Mouse (Mus musculus): ENCODE results near the gene St6galnac4.

St6galnac4 gene

DNA sequence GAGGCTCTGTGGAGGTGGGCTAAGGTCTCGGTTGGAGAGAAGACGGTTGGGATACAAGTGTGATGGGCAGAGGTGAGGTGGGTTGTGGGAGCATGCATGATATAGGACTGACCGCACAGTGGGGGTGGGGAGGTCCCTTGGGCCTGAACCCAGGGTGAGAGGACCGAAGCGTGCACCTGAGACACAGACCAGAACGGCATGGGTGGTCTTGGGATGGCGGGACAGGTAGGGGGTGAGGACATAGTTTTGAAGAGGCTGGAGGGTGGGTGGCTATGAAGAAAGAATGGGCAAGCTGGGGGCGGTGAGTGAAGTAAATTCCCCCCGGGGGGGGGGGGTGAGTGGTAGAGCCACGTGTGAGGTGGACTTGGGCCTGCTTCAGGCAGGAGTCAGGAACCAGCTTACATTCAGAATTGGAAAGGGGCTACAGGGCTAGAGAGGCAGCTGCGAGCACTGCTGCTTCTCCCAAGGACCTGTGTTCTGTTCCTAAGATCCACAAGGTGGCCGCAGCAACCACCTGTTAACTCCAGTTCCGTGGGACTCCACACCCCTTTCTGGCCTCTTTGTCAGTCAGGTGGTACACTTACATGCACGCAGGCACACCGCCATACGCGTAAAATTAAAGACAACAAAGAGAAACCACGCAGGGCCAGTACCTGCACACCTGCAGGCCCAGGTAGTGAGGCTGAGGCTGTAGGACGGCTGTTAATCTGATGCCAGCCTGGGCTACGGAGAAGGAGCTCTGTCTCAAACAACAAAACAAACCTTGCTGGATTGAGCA is 40.6 kb downstream of the St6galnac4 start:
- peak; percentile 71 for DNase-seq (ENCODE audit: low read depth, low spot score)

DNA sequence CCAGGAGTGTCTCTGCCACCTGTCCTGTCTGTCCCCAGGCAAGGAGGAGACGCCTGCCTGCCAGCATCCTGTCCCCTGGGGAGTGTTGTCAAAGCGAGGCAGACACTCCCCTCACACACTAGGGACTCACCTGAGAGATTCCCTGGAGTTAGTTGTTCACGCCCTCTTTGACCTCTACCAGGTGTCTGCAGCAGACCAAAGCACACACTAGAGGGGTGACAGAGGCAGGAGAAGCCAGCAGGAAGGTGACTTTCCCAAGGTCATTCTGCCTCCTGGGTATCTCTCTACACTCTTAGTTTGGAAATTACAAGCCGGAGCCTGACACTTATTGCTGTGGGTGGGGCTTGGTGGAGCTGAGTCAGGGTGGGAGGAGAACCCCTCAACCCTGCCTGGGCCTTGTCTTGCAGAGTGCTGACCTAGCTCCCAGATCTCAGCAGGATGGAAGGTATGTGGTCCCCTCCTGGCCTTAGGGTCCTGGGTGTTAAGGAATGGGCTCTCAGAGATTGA is 41.2 kb downstream of the St6galnac4 start:
- peak; percentile 82 for DNase-seq (ENCODE audit: low read depth, low spot score)

DNA sequence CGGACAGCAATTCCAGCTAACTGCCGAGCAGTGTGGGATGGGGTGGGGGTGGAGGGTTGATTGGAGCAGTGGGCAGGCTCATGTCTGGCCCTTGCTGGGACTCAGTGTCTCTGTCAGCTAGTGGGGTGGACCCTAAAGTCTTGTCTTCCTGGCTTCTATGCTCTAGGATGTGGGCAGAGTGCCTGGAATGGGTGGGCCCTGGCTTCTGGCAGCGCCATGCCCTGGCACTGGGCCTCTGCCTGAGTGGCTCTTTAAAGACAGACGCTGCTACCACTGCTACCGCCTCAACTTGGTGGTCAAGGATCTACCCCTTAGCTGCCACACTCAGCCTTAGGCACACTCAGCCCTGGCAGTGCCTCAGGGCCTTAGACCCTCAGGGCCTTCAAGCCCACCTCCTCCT is 41.8 kb downstream of the St6galnac4 start:
- no peak for DNase-seq (ENCODE audit: low read depth, low spot score)

GRCm38 (mm10) chr2:32629276-32629976 is 42.5 kb downstream of the St6galnac4 start:
- peak; percentile 97 for DNase-seq (ENCODE audit: low read depth, low spot score)

GRCm38 (mm10) chr2:32630036-32630435 is 43.1 kb downstream of the St6galnac4 start:
- DNase-seq (ENCODE audit: low read depth, low spot score) = no peak

GRCm38 (mm10) chr2:32631046-32631445 is 44.2 kb downstream of the St6galnac4 start:
- DNase-seq (ENCODE audit: low read depth, low spot score) = no peak

DNA sequence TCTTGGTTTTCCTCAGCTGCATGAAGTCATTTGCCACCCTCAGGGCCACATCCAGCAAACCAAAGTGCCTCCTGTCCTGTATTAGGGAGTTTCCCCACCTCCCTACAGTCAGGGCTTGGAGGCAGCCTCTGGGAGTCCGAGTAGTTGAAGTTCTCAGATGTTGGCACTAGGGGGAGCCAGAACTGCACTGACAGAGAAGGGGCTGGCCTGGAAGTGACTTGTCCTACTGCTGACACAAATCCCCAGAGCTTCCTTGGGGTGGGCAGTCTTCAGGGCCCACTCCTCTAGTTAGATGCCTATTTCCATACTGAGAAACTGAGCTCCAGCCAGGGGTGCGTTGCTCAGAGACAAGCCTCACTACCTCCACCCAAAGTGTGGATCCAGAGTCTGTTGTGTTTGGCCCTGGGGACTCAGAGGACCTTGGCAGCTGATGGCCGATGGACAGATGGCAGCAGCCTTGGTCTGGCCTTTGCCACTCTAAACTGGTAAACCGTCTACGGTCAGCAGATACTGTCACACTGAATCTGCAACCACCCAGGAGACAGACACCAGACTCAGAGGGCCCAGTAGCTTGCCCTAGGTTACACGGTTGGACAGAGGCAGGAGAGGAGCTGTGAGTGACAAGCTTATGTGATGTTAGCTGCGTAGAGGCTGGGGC is 45.0 kb downstream of the St6galnac4 start:
- peak; percentile 87 for DNase-seq (ENCODE audit: low read depth, low spot score)

- no peak for DNase-seq (ENCODE audit: low read depth, low spot score)
These were observed 46.8 kb downstream of the St6galnac4 start for GRCm38 (mm10) chr2:32633660-32634059.

DNA sequence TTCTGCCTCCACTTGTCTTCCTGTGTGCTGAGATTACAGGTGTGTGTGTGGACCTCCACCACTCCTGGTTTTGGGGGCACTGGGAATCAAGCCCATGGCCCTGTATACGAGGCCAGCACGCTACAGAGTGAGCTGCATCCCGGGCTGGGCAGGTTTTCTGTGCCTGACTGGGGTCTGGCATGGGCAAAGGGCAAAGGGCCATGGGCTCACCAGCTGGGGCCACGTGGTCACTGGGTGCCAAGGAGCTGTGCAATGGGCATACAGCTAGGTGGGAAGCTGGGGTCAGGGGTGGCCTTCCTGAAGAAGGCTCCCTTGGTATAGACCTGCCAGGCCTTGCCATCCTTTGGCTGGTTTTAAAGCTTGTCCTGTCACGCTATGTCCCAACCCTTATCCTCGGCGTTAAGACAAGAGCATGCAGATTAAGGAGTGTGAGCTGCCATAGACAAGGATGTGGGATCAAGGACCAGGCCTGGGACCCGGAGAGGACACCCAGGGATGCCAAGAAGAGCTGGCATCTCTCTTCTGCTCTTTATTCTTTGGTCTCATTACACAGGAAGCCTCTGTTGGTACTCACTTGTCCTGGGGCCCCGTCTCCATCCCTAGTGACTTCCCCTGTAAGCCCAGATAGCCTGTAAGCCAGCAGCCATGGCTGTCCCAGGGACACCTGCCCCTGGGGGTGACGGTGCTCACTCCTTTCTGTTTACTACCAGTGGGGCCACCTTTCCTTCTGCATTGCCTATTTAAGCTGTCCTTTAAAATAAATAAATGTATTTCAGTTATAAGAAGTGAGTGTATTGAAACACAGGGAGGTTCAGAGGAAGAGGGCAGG is 47.6 kb downstream of the St6galnac4 start:
- no peak for DNase-seq (ENCODE audit: low read depth, low spot score)

- DNase-seq (ENCODE audit: low read depth, low spot score) = no peak
These were observed 49.7 kb downstream of the St6galnac4 start for GRCm38 (mm10) chr2:32636617-32637016.

DNA sequence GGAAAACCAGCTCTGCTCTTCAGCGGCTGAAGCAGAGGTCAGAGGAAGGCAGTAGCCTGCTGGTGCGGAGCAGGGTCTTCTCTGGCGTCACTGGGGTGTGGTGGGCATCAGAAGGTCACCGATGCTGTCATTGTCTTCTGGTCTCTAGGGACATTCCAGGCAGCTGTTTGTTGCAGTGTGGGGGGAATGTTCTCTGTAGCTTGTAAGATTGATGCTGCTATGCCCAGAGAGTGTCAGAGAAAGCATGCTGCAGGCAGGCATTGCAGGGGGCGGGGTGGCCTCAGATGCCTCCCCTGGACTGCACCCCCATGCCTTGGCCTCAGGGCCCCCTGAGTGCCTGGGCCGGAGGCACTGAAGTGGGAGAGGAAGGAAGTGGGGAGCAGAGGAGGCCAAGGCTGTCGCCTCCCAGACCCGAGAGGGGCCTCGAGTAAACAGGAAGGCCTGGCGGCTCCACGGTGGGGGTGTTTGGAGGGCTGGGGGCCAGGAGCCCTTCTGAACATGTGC is 50.9 kb downstream of the St6galnac4 start:
- peak; percentile 22 for DNase-seq (ENCODE audit: low read depth, low spot score)

- DNase-seq (ENCODE audit: low read depth, low spot score) = no peak
These were observed 52.7 kb downstream of the St6galnac4 start for GRCm38 (mm10) chr2:32639632-32640031.

DNA sequence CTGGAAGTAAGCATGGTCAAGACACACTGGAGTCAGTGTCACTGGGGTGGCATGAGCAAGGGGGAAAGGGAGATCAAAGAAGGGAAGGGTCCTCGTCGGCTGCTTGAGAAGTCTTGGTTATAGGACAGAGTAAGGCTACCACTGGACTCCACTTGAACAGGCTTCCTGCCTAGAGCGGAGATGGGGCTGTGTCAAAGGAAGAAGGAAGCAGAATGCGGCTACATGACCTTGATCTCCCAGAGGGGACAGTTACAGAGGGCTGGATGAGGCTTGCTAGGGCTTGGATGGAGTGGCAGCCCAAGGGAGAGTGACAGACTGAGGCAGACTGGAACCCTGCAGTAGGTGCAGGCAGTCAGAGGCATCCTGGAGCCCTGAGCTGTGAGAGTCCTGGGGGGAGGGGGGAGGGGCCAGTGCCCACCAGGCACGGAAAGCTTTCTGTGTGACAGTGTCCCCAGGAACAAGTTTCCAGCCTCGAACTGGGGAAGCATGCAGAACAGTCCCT is 53.7 kb downstream of the St6galnac4 start:
- DNase-seq (ENCODE audit: low read depth, low spot score) = no peak

DNA sequence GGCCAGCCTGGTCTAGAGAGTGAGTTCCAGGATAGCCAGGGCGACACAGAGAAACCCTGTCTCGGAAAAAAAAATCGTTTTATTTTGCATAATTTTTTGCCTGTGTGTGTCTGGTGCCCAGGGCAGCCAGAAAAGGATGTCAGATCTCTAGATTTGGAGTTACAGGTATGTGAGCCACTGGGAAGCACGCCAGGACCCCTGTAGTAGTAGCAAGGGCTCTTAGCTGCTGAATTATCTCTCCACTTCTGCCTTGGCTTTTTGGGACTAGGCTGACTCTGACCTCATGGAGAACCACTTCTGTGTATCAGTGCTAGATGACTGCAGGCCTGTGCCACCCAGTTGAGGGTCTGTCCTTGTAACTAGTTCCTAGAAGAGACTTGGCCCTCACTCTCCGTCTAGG is 54.9 kb downstream of the St6galnac4 start:
- DNase-seq (ENCODE audit: low read depth, low spot score) = no peak

- no peak for DNase-seq (ENCODE audit: low read depth, low spot score)
These were observed 55.9 kb downstream of the St6galnac4 start for GRCm38 (mm10) chr2:32642813-32643212.

- DNase-seq (ENCODE audit: low read depth, low spot score) = no peak
These were observed 57.2 kb downstream of the St6galnac4 start for GRCm38 (mm10) chr2:32644083-32644482.

- no peak for DNase-seq (ENCODE audit: low read depth, low spot score)
These were observed 58.0 kb downstream of the St6galnac4 start for GRCm38 (mm10) chr2:32644799-32645475.

GRCm38 (mm10) chr2:32645647-32646046 is 58.8 kb downstream of the St6galnac4 start:
- no peak for DNase-seq (ENCODE audit: low read depth, low spot score)

- DNase-seq (ENCODE audit: low read depth, low spot score) = peak; percentile 73
These were observed 59.6 kb downstream of the St6galnac4 start, which contains the start of gene Eng for GRCm38 (mm10) chr2:32646379-32647056. Gene Eng (plus strand): TSS chr2:32646595.

DNA sequence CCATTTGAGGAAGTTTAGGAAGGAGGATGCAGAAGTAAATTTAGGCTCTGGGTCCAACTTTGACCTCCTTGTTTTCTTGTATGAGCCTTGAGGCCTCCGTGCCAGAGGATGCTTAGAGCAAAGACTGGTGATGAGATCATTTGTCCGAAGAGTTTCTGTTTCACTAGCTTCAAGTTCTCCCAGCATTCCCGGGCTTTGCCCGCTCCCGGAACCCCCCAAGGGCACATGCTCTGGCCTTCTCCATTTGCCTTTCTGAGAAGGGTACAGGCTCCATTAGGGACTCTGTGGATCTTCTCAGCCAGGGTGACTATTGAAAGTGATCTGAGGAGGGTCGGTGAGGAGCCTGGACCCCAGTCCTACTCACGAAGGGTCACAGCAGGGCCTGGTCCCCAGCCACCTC is 60.5 kb downstream of the St6galnac4 start:
- DNase-seq (ENCODE audit: low read depth, low spot score) = no peak
